Mouse (Mus musculus) limb, embryonic 15.5 days (tissue): Measurements from ENCODE around the gene Scn2b. TPM values are rescaled to one million over a fixed set of nuclear protein-coding genes. Genes with fewer than 3 reads are reported as not detected.

Experiments
- ATAC-seq: fragments of 200-750 bp; cut with Nextera tagmentation; 2 replicates; pipeline ENCODE4 v1.8.0; 2017; ENCODE audit warnings: low read depth, moderate TSS enrichment; ENCODE audit not compliant: insufficient number of reproducible peaks, low FRiP score, low TSS enrichment
- H3K27ac ChIP-seq: fragments of 300-500 bp; sonication (generic); 2 replicates; pipeline ENCODE4 v1.5.1; 2015; ENCODE audit warnings: moderate library complexity, mild to moderate bottlenecking, inconsistent platforms
- H3K27me3 ChIP-seq: fragments of 300-500 bp; sonication (generic); 2 replicates; pipeline ENCODE4 v1.6.1; 2015; ENCODE audit warnings: inconsistent platforms
- H3K36me3 ChIP-seq: fragments of 300-500 bp; sonication (generic); 2 replicates; pipeline ENCODE4 v1.6.1; 2015; ENCODE audit warnings: inconsistent platforms
- H3K4me1 ChIP-seq: fragments of 300-500 bp; sonication (generic); 2 replicates; pipeline ENCODE4 v1.6.1; 2015; ENCODE audit warnings: inconsistent platforms
- H3K4me2 ChIP-seq: fragments of 300-500 bp; sonication (generic); 2 replicates; pipeline ENCODE4 v1.6.1; 2015; ENCODE audit warnings: mild to moderate bottlenecking, inconsistent platforms
- H3K4me3 ChIP-seq: fragments of 300-500 bp; sonication (generic); 2 replicates; pipeline ENCODE4 v1.5.1; 2015; ENCODE audit warnings: mild to moderate bottlenecking, inconsistent platforms
- H3K9ac ChIP-seq: fragments of 300-500 bp; sonication (generic); 2 replicates; pipeline ENCODE4 v1.6.1; 2015; ENCODE audit warnings: inconsistent platforms
- H3K9me3 ChIP-seq: fragments of 300-500 bp; sonication (generic); 2 replicates; pipeline ENCODE4 v1.6.1; 2016; ENCODE audit warnings: inconsistent platforms
- WGBS: fragments of 180-500 bp; shearing (Covaris S2); methylation state at CpG from one replicate; pipeline ENCODE4 v1.1.7; 2015; 5-methylcytosine and 5-hydroxymethylcytosine counted together
- polyA plus RNA-seq: library from polyadenylated mRNA; unstranded; fragments of >200 nt; fragmentation: Nextera tagmentation; extraction: Ambion mirVana; gene quantifications from 2 replicates; pipeline ENCODE4 v1.2.1, GENCODE M21; 2015

The Scn2b gene
- polyA plus RNA-seq, 1 experiment from 2014 or later, result 4.9 TPM

DNA sequence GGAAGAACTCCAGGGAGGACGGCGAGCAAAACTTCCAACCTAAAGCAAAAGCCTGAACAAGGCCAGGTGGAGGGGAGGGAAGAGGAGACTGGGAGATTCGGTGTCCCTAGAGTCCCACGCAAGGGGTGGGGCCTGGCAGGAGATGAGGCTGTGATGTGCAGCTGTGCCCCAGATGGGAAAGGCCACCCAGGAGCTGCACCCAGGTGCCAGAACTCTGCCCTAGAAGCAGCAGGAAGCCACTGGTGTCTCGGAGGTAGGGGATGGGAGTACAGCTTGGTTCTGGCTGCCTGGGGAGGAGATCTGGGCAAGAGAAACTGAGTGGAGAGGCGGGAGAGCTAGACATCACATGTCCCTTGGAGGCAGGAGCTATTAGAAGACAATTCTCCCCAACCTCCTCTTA is 3.4 kb downstream of the Scn2b start:
- H3K4me1 ChIP-seq, result peaks cover 33% of the 10 kb centered on the region
- no peaks in the 10 kb centered on the region for H3K27me3 ChIP-seq
- no peak overlapping the region for H3K4me3 ChIP-seq
- peaks cover 8% of the 10 kb centered on the region for H3K36me3 ChIP-seq
- H3K4me2 ChIP-seq, result no peak overlapping the region
- no peak for ATAC-seq
- 48% methylated on average over 6 of the region's 6 CpGs for WGBS
- H3K27ac ChIP-seq, result no peak overlapping the region
- no peaks in the 10 kb centered on the region for H3K9me3 ChIP-seq
- H3K9ac ChIP-seq, result no peak overlapping the region

DNA sequence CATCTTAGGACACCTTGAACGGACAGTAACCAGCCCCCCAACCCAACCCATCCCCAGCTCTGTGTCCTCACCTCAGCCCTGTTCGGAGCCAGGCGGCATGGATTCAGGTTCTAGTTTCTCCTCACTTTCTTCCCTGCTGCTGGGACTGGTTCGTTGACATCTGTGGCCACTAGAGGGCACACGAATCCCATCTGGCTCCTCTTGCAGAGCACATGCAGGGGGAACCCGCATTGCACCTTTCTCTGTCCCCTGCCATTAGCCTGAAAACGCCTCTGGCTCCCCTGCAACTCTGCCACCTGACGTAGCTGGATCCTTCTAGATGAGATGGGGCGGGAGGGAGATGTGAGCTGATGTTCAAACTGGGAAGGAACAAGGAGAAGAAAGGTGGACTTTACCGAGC is 4.2 kb downstream of the Scn2b start:
- H3K4me3 ChIP-seq, result peak overlapping the region; percentile 22
- H3K27ac ChIP-seq, result no peak overlapping the region
- H3K4me1 ChIP-seq, result peaks cover 27% of the 10 kb centered on the region
- ATAC-seq, result no peak
- H3K9me3 ChIP-seq, result no peaks in the 10 kb centered on the region
- 2% methylated on average over 10 of the region's 10 CpGs for WGBS
- no peaks in the 10 kb centered on the region for H3K27me3 ChIP-seq
- peak overlapping the region; percentile 41 for H3K4me2 ChIP-seq
- H3K9ac ChIP-seq, result no peak overlapping the region
- H3K36me3 ChIP-seq, result peaks cover 10% of the 10 kb centered on the region

DNA sequence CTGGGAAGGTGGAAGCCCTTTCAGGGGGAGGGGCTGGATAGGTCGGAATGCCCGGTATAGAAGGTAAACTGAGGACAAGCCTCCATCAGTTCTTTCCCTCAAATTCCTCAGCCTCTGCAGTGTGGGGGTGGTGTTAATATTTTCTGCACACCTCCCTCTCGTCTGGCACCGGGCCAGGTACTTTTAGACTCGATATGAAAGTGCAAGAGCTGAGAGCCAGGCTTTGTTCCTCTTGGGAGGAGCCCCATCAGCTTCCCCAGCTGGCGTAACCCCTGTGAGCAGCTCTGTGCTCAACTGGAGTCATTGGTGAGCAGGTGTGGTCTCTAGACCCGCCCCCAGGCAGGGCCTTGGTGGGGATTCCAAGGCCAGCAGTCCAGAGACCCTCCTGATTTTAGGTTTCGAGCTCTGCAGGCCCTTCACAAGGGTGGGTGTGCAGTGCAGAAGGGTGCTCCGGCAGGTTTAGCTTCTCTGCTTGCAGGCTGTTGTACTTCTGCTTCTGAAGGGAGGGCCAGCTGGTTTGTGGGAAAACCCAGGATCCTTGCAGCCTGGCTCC is 4.7 kb downstream of the Scn2b start:
- Histone ChIP-seq H3K36me3 (peaks cover 13% of the 10 kb centered on the region), H3K4me2 (peak overlapping the region; percentile 41), H3K27ac (0 out of 2 replicates have a peak overlapping the region, but pooled peaks have one; percentile 47), H3K4me3 (peak overlapping the region; percentile 22), H3K9me3 (no peaks in the 10 kb centered on the region), H3K9ac (no peak overlapping the region), H3K4me1 (peaks cover 25% of the 10 kb centered on the region), H3K27me3 (no peaks in the 10 kb centered on the region)
- WGBS, result 21% methylated on average over 9 of the region's 9 CpGs
- ATAC-seq, result no peak

DNA sequence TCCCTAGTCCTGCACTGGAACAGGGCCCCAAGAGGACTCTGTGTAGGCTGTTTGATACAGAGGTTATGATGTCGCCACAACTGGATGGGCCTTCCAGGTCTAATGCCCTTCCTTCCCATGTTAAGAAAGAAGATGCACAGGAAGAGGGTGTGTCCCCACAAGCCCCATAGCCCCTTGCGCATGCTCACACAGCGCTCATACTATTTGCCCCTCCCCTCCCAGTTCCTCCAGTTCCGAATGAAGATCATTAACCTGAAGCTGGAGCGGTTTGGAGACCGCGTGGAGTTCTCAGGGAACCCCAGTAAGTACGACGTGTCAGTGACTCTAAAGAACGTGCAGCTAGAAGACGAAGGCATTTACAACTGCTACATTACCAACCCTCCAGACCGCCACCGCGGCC is 7.6 kb downstream of the Scn2b start:
- 88% methylated on average over 14 of the region's 14 CpGs for WGBS
- ATAC-seq, result no peak

DNA sequence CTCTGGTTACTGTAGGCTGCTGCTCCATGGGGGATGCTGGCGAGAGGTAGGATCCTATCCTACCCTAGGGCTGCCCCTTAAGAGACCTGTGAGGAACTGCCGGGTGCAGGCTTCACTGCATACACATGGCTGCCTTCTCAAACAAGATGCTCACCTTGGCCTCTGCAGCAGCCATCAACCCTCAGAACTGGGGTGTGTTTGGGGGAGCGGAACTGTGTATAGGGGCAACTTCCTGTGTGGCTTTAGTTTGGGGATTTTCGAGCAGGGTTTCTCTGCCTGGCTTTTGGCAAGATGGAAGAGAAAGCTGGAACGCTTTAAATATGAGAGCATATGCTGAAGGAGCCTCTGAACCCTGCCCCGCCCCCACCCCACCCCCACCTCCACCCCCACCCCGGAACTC is 9.4 kb downstream of the Scn2b start:
- H3K4me1 ChIP-seq, result peaks cover 7% of the 10 kb centered on the region
- H3K4me2 ChIP-seq, result no peak overlapping the region
- ATAC-seq, result no peak
- no peaks in the 10 kb centered on the region for H3K27me3 ChIP-seq
- H3K9me3 ChIP-seq, result no peaks in the 10 kb centered on the region
- peaks cover 13% of the 10 kb centered on the region for H3K36me3 ChIP-seq
- no peak overlapping the region for H3K27ac ChIP-seq
- no peak overlapping the region for H3K4me3 ChIP-seq
- no peak overlapping the region for H3K9ac ChIP-seq
- WGBS, result 68% methylated on average over 7 of the region's 7 CpGs

More for the DNA sequence above, 7.6 kb downstream of the Scn2b start:
- peaks cover 13% of the 10 kb centered on the region for H3K36me3 ChIP-seq
- peaks cover 14% of the 10 kb centered on the region for H3K4me1 ChIP-seq
- no peaks in the 10 kb centered on the region for H3K9me3 ChIP-seq
- H3K27ac ChIP-seq, result no peak overlapping the region
- no peak overlapping the region for H3K4me2 ChIP-seq
- H3K9ac ChIP-seq, result no peak overlapping the region
- no peaks in the 10 kb centered on the region for H3K27me3 ChIP-seq
- H3K4me3 ChIP-seq, result no peak overlapping the region

DNA sequence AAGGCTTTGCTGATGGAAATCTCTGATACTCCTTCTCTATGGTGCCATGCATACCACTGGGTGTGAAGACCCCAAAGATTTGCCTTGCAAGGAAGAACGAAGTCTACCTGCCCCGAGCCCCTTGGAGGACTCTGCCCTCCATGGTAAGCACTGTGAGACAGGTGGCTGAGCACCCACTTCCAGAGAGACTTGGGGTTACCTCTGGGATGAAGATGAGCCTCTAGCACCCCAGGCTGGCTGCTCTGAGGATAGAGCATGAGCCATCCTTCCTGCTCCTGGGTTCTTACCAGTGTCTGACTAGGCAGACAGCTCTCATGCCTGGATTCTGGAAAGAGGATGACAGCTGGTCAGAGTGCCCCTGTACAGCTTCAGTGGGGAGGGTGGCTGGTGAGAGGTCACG is 12.5 kb downstream of the Scn2b start:
- 78% methylated on average over 3 of the region's 3 CpGs for WGBS
- peaks cover 13% of the 10 kb centered on the region for H3K36me3 ChIP-seq

DNA sequence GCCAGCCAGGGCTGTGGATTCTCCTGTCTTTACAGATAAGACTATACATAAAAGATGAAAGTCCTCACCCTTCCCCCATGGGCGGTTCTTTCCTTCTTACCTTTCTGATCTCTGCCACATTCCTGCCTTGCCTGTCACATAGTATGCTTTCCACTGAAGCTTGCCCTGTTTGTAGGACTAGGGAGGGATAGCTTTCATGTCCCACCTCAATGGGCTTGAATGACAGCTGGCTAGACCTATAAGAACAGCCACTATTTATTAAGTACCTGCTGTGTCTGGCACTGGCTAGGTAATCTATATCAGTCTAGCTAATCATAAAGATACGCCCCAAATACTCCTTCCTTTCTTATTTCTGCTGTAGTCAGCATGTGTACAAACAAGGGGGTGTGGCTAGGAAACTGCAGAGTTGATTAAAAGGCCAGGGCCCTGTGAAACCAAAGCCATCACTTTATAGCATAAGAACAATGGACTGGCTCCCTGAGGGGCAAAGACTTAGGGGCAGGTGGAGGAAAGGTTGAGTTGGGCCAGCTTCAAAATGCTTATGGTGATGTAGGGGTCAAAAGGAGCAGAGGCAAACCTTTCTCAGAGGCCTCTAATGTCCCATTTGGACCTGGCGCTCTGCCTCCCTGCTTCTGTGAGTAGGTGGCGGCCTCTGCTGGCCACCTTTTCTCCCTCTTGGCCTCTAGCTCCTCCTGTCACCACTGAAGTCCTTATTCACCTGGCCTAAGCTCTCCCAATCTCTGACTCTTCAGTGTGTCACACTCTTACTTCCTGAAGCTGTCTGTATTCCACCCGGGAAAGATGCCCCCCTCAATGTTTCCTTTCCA is 16.1 kb downstream of the Scn2b start:
- no peak for ATAC-seq
- H3K4me2 ChIP-seq, result no peak overlapping the region
- no peaks in the 10 kb centered on the region for H3K36me3 ChIP-seq
- H3K9me3 ChIP-seq, result no peaks in the 10 kb centered on the region
- H3K27ac ChIP-seq, result no peak overlapping the region
- peaks cover 40% of the 10 kb centered on the region for H3K27me3 ChIP-seq
- WGBS, result 28% methylated on average over 5 of the region's 5 CpGs
- no peak overlapping the region for H3K4me3 ChIP-seq
- H3K9ac ChIP-seq, result no peak overlapping the region
- peaks cover 14% of the 10 kb centered on the region for H3K4me1 ChIP-seq

More for the DNA sequence above, 12.5 kb downstream of the Scn2b start:
- no peak for ATAC-seq
- Histone ChIP-seq H3K27me3 (peaks cover 6% of the 10 kb centered on the region), H3K9ac (no peak overlapping the region), H3K4me1 (no peaks in the 10 kb centered on the region), H3K4me2 (no peak overlapping the region), H3K4me3 (no peak overlapping the region), H3K9me3 (no peaks in the 10 kb centered on the region), H3K27ac (no peak overlapping the region)

DNA sequence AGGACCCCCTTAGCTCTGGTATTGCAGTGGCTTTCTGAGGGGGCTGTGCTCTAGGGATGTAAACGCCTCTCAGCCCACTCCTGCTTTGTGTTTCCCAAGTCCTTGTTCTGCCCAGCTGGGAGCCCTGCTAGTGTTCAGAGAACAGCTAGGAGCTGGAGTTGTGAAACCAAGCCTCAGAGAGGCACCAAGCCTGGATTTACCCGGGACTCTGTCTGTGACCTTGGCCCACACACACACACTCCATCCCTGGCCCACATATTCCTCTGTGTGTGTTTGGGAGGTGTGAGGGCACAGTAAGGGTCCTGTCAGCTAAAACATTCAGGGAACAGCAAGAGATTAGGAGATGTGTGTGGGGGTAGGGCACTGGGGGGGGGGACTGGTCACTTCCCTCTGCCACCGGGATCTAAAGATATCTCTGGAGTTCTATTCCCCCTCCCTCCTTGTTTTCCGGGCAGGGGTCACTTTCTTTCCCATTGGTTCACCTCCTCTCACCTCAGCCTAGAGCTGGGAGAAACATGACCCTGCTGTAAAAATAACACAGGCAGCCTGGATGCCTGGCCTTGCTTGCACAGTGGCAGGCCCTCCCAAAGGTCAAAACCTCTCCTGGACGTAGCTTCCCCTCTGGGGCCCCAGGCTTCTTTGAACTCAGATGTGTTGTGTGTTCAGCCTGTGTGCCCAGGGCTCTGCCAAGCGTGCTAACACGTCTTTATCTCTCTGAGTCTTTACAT is 19.0 kb downstream of the Scn2b start:
- Histone ChIP-seq H3K36me3 (no peaks in the 10 kb centered on the region), H3K4me1 (peaks cover 24% of the 10 kb centered on the region), H3K27me3 (peaks cover 68% of the 10 kb centered on the region), H3K4me3 (no peak overlapping the region), H3K9ac (no peak overlapping the region), H3K4me2 (no peak overlapping the region), H3K27ac (no peak overlapping the region), H3K9me3 (no peaks in the 10 kb centered on the region)
- ATAC-seq, result no peak
- WGBS, result 27% methylated on average over 7 of the region's 7 CpGs

DNA sequence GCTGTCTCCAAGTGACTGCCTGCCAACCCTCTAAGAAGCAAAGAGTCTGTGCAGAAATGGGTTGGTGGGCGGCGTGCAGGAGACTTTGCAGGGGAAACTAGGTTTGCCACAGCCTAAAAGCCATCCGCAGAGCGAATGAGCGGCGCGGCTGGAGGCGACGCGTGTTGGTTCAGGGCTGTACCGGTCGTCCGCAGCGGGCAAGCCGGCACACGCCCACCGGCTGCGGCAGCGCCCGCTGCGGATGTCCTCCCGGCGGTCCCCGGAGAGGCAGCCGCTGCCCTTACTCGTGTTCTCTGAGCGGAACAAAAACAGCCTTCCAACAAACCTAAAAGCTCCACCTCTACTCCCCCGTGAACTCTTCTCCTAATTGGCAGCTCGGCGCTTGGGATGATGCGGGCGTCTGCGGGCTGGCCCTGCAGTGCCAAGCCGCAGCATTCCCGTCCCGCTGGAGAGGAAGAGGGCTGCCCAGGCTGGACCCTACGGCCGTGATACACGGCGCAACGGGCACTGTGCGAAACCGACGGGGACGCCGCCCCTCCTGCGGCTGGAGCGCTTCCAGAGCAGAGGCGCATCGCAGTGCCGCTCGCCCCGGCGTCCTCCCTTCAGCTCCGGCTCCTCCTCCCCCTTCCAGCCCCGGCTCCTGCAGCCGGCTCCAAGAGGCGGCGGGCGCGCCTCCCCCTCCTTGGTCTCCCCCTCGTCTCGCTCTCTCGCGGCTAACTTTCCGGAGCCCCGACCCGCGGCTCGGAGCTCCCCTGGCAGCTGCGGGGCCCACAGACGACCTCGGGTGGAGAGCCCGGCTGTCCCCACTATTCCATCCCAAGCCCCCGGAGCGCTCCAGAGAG is 20.8 kb downstream of the Scn2b start, which contains the start of gene Scn4b:
TSS of gene Scn4b (plus strand) at position 205 of the 842 bp plus-strand sequence.
- H3K4me3 ChIP-seq, result peak within 1 kb of the TSS; percentile 55
- peak within 1 kb of the TSS; percentile 98 for H3K4me2 ChIP-seq
- H3K9me3 ChIP-seq, result no peaks in the 10 kb centered on the region
- 0 out of 2 replicates have a peak, but pooled peaks have one; percentile 15 for ATAC-seq
- H3K27ac ChIP-seq, result no peak within 1 kb of the TSS
- peaks cover 77% of the 10 kb centered on the region for H3K27me3 ChIP-seq
- H3K9ac ChIP-seq, result 0 out of 2 replicates have a peak within 1 kb of the TSS, but pooled peaks have one; percentile 20
- no peaks in the 10 kb centered on the region for H3K36me3 ChIP-seq
- WGBS, result under 1% methylated on average over 63 of the region's 76 CpGs
- H3K4me1 ChIP-seq, result peaks cover 25% of the 10 kb centered on the region

DNA sequence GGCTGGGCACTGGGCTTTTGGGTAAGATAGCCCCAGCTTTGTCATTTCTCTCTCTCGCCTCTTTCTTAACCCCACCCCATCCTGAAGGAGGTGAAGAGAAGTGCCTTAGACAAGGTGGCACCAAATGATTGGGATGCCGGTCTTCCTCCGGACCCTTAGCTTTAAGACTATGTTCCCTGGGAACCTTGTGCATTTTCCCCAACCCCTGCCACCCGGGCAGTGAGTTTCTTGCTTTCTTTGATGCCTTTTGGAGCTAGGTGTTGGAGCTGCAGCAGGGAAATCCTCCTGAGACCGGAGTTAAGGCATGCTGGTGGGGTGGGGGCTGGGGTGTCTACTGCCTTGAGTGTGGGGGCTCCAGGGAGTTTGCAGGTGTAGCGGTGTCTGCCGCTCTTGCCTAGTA is 21.5 kb downstream of the Scn2b start:
- peak overlapping the region; percentile 98 for H3K4me2 ChIP-seq
- H3K27me3 ChIP-seq, result peaks cover 80% of the 10 kb centered on the region
- no peaks in the 10 kb centered on the region for H3K9me3 ChIP-seq
- H3K9ac ChIP-seq, result 0 out of 2 replicates have a peak overlapping the region, but pooled peaks have one; percentile 20
- no peaks in the 10 kb centered on the region for H3K36me3 ChIP-seq
- ATAC-seq, result no peak
- no peak overlapping the region for H3K27ac ChIP-seq
- peak overlapping the region; percentile 55 for H3K4me3 ChIP-seq
- peaks cover 25% of the 10 kb centered on the region for H3K4me1 ChIP-seq
- WGBS, result 4% methylated on average over 7 of the region's 7 CpGs

DNA sequence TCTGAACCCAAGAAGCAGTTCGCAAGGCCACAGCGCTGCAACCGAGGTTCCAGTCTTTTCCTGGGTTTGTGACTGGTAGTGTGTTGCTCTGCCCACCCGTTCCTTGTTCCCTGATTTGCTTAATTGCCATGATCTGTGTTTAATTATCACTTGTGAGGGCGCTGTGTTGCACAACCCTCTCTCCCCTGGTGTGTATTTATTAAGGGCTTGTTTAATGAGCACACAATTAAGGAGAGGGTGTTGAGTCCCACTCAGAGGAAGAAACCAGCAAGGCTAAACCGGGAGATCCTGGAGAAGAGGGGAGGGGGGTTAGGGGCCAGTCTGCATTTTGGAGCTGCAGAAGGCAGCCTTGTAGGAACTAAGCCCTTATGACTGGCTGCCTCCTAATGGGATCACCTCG is 23.4 kb downstream of the Scn2b start:
- WGBS, result 40% methylated on average over 7 of the region's 7 CpGs
- Histone ChIP-seq H3K27ac (no peak overlapping the region), H3K4me1 (peaks cover 30% of the 10 kb centered on the region), H3K4me2 (no peak overlapping the region), H3K27me3 (peaks cover 83% of the 10 kb centered on the region), H3K9ac (no peak overlapping the region), H3K4me3 (no peak overlapping the region), H3K9me3 (no peaks in the 10 kb centered on the region), H3K36me3 (no peaks in the 10 kb centered on the region)
- ATAC-seq, result no peak
